Mouse (Mus musculus) gastrocnemius, postnatal 36 days (tissue): ENCODE results near the gene Gmnc. TPM values are rescaled to one million over a fixed set of nuclear protein-coding genes. Genes with fewer than 3 reads are reported as not detected.

ENCODE experiments used
- DNase-seq, 2 experiments: peaks; one replicate each; pipeline ENCODE4 v3.0.0; 2022
- intact Hi-C: fragments of 180-260 bp; cut with DNase I; formaldehyde crosslinking; loops from one replicate; pipeline ENCODE4 v1.15.1; 2025
- long read RNA-seq, 2 experiments: library from polyadenylated mRNA; stranded (forward); transcript quantifications; one replicate each; pipeline ENCODE4 v2.0.0; 2021
- total RNA-seq, 2 experiments: library from RNA; stranded (reverse); gene quantifications; 2 replicates each; pipeline ENCODE4 v1.2.3; 2021

Gmnc gene
- not detected for total RNA-seq
- long read RNA-seq, experiment 1 = 0 reads
- long read RNA-seq, experiment 2 = 0 reads

GRCm38 (mm10) chr16:26991477-26992300 is at the start of gene Gmnc:
Gene Gmnc, minus strand, starts transcription at chr16:26991652.
- intact Hi-C loops = no loop called here

GRCm38 (mm10) chr16:27027281-27027680 is 35.8 kb upstream of the Gmnc start:
- intact Hi-C loops = no loop called here
- DNase-seq = no peak

More at GRCm38 (mm10) chr16:26991477-26992300, at the start of gene Gmnc:
- no peak for DNase-seq

- intact Hi-C loops = no loop called here
- no peak for DNase-seq
These were observed 34.8 kb upstream of the Gmnc start for GRCm38 (mm10) chr16:27026226-27026625.

- no peak for DNase-seq
- intact Hi-C loops = no loop called here
These were observed 31.3 kb upstream of the Gmnc start for GRCm38 (mm10) chr16:27022746-27023145.

GRCm38 (mm10) chr16:27017309-27017708 is 25.9 kb upstream of the Gmnc start:
- intact Hi-C loops = no loop called here
- no peak for DNase-seq

GRCm38 (mm10) chr16:27002714-27003113 is 11.3 kb upstream of the Gmnc start:
- DNase-seq = no peak
- intact Hi-C loops = no loop called here

GRCm38 (mm10) chr16:26999563-26999962 is 8.1 kb upstream of the Gmnc start:
- intact Hi-C loops = no loop called here
- no peak for DNase-seq

- DNase-seq = no peak
- intact Hi-C loops = no loop called here
These were observed 1.8 kb downstream of the Gmnc start for GRCm38 (mm10) chr16:26989415-26990315.

GRCm38 (mm10) chr16:26988188-26988587 is 3.3 kb downstream of the Gmnc start:
- intact Hi-C loops = no loop called here
- DNase-seq = no peak

- no peak for DNase-seq
- intact Hi-C loops = no loop called here
These were observed 5.7 kb downstream of the Gmnc start for GRCm38 (mm10) chr16:26985796-26986195.

GRCm38 (mm10) chr16:26982112-26982511 is 9.3 kb downstream of the Gmnc start:
- no peak for DNase-seq
- intact Hi-C loops = no loop called here

- DNase-seq = no peak
- intact Hi-C loops = no loop called here
These were observed 23.5 kb downstream of the Gmnc start for GRCm38 (mm10) chr16:26967967-26968366.

- intact Hi-C loops = no loop called here
- DNase-seq = no peak
These were observed 24.6 kb downstream of the Gmnc start for GRCm38 (mm10) chr16:26966830-26967229.

- DNase-seq = no peak
- intact Hi-C loops = no loop called here
These were observed 29.5 kb downstream of the Gmnc start for GRCm38 (mm10) chr16:26961971-26962370.

- no peak for DNase-seq
- intact Hi-C loops = no loop called here
These were observed 39.9 kb downstream of the Gmnc start for GRCm38 (mm10) chr16:26951601-26952000.

GRCm38 (mm10) chr16:26950209-26950608 is 41.2 kb downstream of the Gmnc start:
- intact Hi-C loops = no loop called here

GRCm38 (mm10) chr16:26903968-26904367 is 87.5 kb downstream of the Gmnc start:
- no peak for DNase-seq
- intact Hi-C loops = no loop called here

More at GRCm38 (mm10) chr16:26950209-26950608, 41.2 kb downstream of the Gmnc start:
- no peak for DNase-seq

- intact Hi-C loops = no loop called here
- DNase-seq = no peak
These were observed 90.0 kb downstream of the Gmnc start for GRCm38 (mm10) chr16:26901471-26901870.

GRCm38 (mm10) chr16:26886337-26886736 is 105.1 kb downstream of the Gmnc start:
- intact Hi-C loops = no loop called here
- no peak for DNase-seq

GRCm38 (mm10) chr16:26876885-26877284 is 114.6 kb downstream of the Gmnc start:
- no peak for DNase-seq
- intact Hi-C loops = no loop called here
